Mouse (Mus musculus) gastrocnemius, adult 8-10 months (tissue): ENCODE data around the gene Slc8a1. TPM values are rescaled to one million over a fixed set of nuclear protein-coding genes. Genes with fewer than 3 reads are reported as not detected.

Source experiments
- DNase-seq, 2 experiments: peaks; one replicate each; pipeline ENCODE4 v3.0.0; 2022; ENCODE audit warnings: low spot score in 2 of 2
- total RNA-seq, 4 experiments: library from RNA; stranded (reverse); gene quantifications; 2 replicates each; pipeline ENCODE4 v1.2.4; 2022

Slc8a1 gene
- total RNA-seq, 4 experiments from 2014 or later = 22.3 to 34.0 (median 27.7) TPM

DNA sequence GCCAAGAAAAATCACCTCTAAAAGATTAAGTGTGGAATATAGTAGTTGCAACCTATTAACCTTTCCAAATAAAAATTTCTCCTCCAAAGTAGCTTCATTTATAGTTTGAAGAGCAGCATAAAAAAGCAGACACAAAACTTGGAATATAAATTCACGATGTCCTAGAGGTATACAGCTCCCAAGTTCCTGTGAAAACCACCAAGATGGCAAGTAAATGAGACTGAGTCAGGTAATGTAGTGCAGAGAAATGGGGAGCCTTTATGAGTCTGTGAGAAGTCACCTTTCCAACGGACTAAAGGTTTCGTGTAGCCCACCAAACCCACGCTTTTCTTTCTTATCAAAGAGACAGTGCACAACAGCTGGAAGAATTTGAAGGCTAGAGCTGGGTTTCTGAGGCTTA, 224.2 kb downstream of the Slc8a1 start:
- no peak for DNase-seq

GRCm38 (mm10) chr17:81513368-81513958, 224.7 kb downstream of the Slc8a1 start:
- DNase-seq = no peak

- no peak for DNase-seq
Measured at GRCm38 (mm10) chr17:81505162-81505685, 233.0 kb downstream of the Slc8a1 start.

DNA sequence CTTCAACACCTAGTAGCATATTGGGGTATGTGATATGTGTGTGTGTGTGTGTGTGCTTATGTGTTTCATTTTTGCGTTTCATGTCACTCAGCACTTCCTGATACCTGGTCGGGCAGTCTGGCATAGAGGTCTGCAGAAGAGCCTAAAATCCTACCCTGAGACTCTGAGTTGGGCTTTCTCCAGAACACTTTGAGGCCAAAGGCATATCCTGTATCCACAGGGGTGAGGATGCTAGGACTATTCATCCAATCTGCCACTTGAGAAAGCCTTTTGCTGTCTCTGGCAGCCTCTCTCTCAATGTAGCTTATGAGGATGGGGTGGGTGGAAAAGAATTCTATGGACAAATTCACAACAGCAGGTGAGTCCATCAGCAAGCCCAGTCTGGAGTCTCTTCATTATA, 234.1 kb downstream of the Slc8a1 start:
- DNase-seq = no peak

- DNase-seq = no peak
Measured at GRCm38 (mm10) chr17:81502732-81503131, 235.4 kb downstream of the Slc8a1 start.

DNA sequence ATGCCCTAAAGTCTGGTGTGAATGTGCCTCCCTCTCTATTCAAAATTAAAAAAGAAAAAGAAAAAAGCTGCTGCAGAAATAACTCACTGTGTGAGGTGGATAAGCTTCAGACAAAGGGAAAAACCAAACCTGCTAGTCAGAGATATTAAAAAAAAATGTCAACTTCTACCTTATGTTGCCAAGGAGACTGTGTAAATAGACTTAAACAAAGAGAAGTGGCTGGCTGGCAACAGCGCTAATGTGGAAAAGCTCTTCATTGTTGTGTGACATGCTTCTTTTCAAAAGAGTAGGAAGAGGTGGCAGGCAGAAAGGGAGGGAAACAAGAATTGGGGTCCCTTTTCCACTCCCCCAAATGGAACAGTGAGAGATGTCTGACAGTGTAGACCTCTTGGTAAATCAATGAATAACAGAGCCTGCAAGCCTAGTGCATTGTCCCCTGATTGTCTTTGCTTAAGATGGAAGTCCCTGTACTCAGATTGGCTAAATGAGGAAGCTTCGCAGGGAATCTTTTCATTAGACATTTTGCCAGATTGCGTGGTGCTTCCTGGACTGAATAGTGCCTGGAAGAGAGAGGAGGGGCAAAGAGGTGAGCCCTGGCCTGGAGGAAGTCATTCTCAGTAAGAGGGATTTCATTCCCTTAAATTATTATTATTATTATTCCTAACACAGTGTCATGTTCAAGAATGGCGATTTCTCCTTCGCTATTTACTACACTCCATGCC, 237.3 kb downstream of the Slc8a1 start:
- no peak for DNase-seq

GRCm38 (mm10) chr17:81497919-81498318, 240.3 kb downstream of the Slc8a1 start:
- DNase-seq = no peak

- DNase-seq = no peak
Measured at GRCm38 (mm10) chr17:81496616-81497015, 241.6 kb downstream of the Slc8a1 start.

DNA sequence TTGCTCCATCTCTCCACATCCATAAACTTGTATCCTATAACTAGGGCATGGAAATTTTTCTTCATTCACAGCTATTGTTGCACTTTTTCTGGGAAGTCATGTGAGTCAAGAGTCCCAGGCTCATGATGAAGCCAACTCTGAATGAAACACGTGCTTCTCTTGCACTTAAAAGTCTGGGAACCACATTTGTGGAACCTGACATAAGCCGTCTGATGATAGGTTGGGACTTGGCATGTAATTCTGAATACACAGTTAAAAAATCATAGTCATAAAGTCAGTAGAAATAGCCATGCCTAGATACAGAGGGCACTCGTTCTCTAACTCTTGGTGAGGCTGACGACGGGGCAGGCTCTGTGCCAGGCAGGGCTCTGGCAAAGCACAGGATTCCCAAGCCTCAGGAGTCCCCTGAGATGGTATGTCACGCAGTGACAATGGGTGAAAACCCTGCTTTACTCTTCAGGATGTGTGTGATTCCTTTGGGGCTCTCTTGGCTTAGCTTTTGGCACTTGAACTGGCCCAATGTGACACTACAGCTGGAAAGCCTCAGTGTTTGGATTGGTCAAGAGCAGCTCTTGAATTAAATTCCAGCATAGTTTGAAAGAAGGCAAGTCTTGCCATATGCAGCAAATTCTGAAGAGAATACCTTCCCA, 245.8 kb downstream of the Slc8a1 start:
- peak; percentile 5 to 20 for DNase-seq

GRCm38 (mm10) chr17:81486388-81486787, 251.8 kb downstream of the Slc8a1 start:
- no peak for DNase-seq

- DNase-seq = peak; percentile 66 to 81
Measured at GRCm38 (mm10) chr17:81481843-81482490, 256.2 kb downstream of the Slc8a1 start.

- DNase-seq = peak; percentile 33 to 62
Measured at GRCm38 (mm10) chr17:81480351-81481161, 257.6 kb downstream of the Slc8a1 start.

DNA sequence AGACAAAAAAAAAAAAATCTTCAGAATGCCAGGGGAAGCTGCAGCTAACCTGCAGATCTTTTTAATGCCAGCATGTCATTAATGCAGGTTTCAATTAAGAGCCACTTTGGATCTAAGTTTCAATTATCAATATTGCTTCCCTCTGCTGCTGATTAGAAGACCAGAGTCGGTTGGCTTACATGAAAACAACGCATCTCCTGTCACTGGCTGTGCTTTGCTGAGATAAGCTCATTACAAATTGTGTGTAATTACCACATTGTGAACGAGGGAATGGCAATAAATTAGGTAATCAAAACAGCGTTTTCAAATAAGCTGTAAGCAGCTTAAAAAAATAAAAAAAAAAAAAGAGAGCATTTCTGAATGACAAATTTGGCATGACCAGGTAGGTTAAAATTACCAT, 258.4 kb downstream of the Slc8a1 start:
- DNase-seq = no peak

DNA sequence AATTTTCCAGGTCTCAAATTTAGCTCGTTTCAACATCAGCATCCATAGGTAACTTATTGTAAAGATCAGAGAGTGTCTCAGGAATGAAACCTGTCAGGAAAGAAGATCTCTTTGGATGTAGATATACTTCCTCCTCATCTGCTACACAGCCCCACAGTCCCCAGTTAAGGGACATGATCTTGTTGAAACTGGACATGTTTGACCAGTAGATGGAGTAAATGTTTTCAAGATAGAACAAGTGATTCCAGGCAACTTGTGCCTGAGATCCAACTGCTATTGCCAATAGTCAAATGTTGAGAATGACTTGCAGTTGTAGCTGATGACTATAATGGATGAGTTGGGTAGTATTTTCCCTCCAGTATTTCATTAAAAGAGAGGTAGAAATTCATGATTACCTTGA, 260.8 kb downstream of the Slc8a1 start:
- no peak for DNase-seq

DNA sequence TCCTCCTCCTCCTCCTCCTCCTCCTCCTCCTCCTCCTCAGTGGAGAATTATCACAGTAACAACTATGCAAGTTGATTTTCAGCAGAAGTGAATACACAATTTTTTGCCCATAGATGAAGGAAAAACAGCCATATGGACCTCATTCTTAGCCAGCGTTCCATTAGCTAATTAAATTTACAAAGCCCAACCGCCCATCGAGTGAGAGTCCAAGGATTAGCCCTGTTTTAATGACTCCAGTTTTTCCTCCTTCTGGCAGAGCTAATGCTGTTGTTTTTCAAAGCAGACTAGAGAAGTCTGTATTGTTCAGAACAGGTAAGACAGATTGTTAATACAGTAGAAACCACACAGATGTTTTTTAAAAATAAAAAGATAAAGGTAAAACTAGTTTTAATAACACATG, 264.8 kb downstream of the Slc8a1 start:
- no peak for DNase-seq

GRCm38 (mm10) chr17:81468941-81469340, 269.2 kb downstream of the Slc8a1 start:
- no peak for DNase-seq

GRCm38 (mm10) chr17:81459379-81459778, 278.8 kb downstream of the Slc8a1 start:
- no peak for DNase-seq

DNA sequence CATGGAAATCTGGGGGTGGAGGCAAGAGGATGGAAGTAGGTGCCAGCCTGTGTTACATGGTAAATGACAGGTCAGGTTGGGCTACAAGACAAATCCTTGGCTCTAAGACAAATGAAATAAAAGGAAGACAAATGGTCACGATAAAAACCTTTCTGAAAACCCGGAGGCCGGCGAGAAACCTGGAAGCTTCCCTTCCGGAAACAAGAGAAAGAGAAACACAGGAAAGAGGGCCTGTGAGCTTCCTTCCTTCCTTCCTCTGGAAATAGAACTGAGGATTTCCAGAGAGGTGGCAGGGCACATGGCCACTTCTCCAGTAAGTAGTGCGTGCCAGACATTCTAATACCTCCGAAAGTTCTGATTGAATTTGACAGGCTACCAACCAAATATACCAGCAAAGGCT, 282.2 kb downstream of the Slc8a1 start:
- DNase-seq = no peak

DNA sequence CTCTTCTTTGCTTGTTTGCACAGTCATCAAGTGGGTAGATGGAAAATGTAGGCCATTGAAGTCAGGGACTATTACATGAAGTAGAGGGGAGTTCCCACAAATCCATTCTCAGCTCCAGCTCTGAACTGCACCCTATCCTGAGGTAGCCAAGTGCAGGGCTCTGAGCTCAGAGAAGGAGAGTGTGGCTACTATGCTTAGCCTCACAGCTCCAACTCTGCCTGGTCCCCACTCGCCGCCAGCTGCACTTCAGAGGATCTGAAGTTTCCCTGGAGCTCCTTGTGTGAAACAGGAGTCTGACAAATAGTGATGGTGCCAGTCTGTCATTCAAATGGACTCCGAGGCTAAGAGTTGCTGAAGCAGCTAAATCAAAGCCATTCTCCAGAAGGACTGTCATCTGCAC, 282.9 kb downstream of the Slc8a1 start:
- peak in 1 of 2 experiments; percentile 4 for DNase-seq

DNA sequence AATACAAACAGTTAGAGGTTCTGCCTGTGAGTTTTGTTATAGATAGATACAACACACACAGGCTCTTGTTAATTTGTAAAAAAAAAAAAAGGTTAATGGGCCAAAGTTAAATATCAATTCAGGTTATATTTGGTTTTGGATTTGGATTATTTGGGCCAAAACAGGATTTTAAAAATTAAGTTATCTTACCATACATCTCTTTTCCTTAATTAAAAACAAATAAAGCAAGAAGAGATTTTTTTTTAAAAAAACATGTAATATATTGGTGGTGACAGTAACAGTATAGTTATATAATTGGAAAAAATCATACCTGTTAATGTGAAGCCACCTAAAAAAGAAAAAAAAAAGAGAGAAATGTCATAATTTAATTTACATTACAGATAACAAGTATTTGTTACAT, 296.7 kb downstream of the Slc8a1 start, which contains the start of gene Gm11096:
TSS of gene Gm11096 (plus strand) at position 301 of the 400 bp plus-strand sequence.
- no peak for DNase-seq

DNA sequence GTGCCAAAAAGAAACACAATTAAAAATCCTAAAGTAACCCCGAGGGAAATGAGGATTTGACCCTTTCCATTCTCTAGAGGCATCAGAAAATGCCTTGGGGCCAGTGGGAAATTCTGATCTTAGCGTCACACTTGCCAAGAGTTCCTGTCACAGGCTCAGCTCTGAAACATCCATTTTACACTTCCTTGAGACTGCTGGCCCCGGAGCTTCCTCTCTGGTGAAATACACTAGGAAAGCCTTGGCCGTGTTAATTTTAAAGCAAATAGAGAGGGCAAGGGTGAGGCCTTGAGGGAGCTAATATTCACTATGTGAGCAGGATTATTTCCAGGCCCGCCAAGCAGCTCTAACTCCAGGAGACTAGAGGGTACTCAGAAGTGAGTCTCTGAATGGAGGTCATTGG, 305.0 kb downstream of the Slc8a1 start:
- DNase-seq = no peak
